ENCODE assay signal across 20 mouse cellular contexts in genomic region chr17:56427857-56428256, GRCm38 (mm10). TPM values are rescaled to one million over a fixed set of nuclear protein-coding genes. Genes with fewer than 3 reads are reported as not detected.
DNase-seq lines count a peak whose midpoint lies in the region; TF ChIP-seq lines count a peak whose summit lies in the region.
"Had no signal": no experiment of that assay in that cellular context is flagged by ENCODE, and none has a peak within 500 bp of the region (broad histone marks: within the 10 kb centered on the region; RNA-seq: fewer than 3 reads in every experiment).

No protein-coding gene starts in this region.

- no peak for TF ChIP-seq EP300 in ES-Bruce4 (IDR thresholded peaks at IDR 0.05; ENCODE audit: insufficient read depth, low read depth, low read length)

- H3K36me3 ChIP-seq in E14TG2a.4 (ENCODE audit: insufficient read depth, low read length) (peaks cover 24% of the 10 kb centered on the region), ES-Bruce4 (ENCODE audit: control insufficient read depth, insufficient read depth, low read length, poor library complexity, severe bottlenecking) (no peaks in the 10 kb centered on the region)
- peaks cover 77% of the 10 kb centered on the region for H3K36me3 ChIP-seq in limb, embryonic 10.5 days

- intact Hi-C loops in left cerebral cortex, postnatal 10 days (cut with DNase I) = loop anchor here (5.0 kb wide), 1 partner anchor 124 kb away; the partner anchor contains the start of gene Gm20219

- TF ChIP-seq CTCF in E14TG2a.4 (conservative IDR thresholded peaks at IDR 0.05; ENCODE audit: low read length) (no peak), ES-Bruce4 (IDR thresholded peaks at IDR 0.05; ENCODE audit: low read depth, low read length) (no peak)

- H3K27me3 ChIP-seq in E14TG2a.4 (ENCODE audit: insufficient read depth, low read length) = peaks cover 35% of the 10 kb centered on the region
- H3K27me3 ChIP-seq in ES-Bruce4 (ENCODE audit: control insufficient read depth, insufficient read depth, low read length, poor library complexity, severe bottlenecking) = no peaks in the 10 kb centered on the region
- H3K27me3 ChIP-seq in limb, embryonic 10.5 days (ENCODE audit: low read depth, poor library complexity, severe bottlenecking) = peaks cover 14% of the 10 kb centered on the region
- H3K27me3 ChIP-seq: embryonic facial prominence, embryonic 15.5 days; heart, embryonic 15.5 days; Patski had no signal

- H3K9me3 ChIP-seq in E14TG2a.4 (ENCODE audit: low read length) (no peaks in the 10 kb centered on the region), ES-Bruce4 (replicated peaks; ENCODE audit: control insufficient read depth, insufficient read depth, low read length, poor library complexity, severe bottlenecking) (no peaks in the 10 kb centered on the region)
- H3K9me3 ChIP-seq in limb, embryonic 10.5 days (replicated peaks) = no peaks in the 10 kb centered on the region
- H3K9me3 ChIP-seq: embryonic facial prominence, embryonic 15.5 days; forebrain, embryonic 10.5 days; heart, embryonic 15.5 days; hindbrain, embryonic 13.5 days had no signal

- peaks cover 48% of the 10 kb centered on the region for H3K4me1 ChIP-seq in E14TG2a.4 (replicated peaks; ENCODE audit: low read depth, low read length)
- peaks cover 3% of the 10 kb centered on the region for H3K4me1 ChIP-seq in ES-Bruce4 (ENCODE audit: control insufficient read depth, insufficient read depth, low read length)
- peaks cover 22% of the 10 kb centered on the region for H3K4me1 ChIP-seq in limb, embryonic 10.5 days

- H3K9ac ChIP-seq in ES-Bruce4 (ENCODE audit: low read depth, poor library complexity, severe bottlenecking) = peak overlapping the region; percentile 15; the same call in 1 of the 2 replicates
- H3K9ac ChIP-seq: embryonic facial prominence, embryonic 15.5 days; heart, embryonic 15.5 days had no signal

- no peak overlapping the region for H3K27ac ChIP-seq in ES-Bruce4 (ENCODE audit: insufficient read depth, low read length)
- H3K27ac ChIP-seq in limb, embryonic 10.5 days = no peak overlapping the region
- H3K27ac ChIP-seq: embryonic facial prominence, embryonic 15.5 days; forebrain, embryonic 10.5 days; heart, adult 2 months; heart, embryonic 15.5 days; hindbrain, embryonic 13.5 days; hindbrain, postnatal 0 days had no signal

- peak overlapping the region; percentile 79 for H3K4me3 ChIP-seq in E14TG2a.4 (replicated peaks; ENCODE audit: low read length)
- H3K4me3 ChIP-seq in ES-Bruce4 (ENCODE audit: low read depth, low read length) = peak overlapping the region; percentile 51
- 0 out of 2 replicates have a peak overlapping the region, but pooled peaks have one; percentile 6 for H3K4me3 ChIP-seq in limb, embryonic 10.5 days
- H3K4me3 ChIP-seq: embryonic facial prominence, embryonic 15.5 days; erythroblast, embryonic 14.5 days; forebrain, embryonic 10.5 days; heart, adult 2 months; heart, embryonic 15.5 days; hindbrain, embryonic 13.5 days had no signal

- TF ChIP-seq POLR2A in ES-Bruce4 (IDR thresholded peaks at IDR 0.05; ENCODE audit: insufficient read depth, low read length) = no peak

- DNase-seq in left cerebral cortex, adult 18-20 months (ENCODE audit: low spot score in 2 of 2) = peak; percentile 40 to 70
- no peak for DNase-seq in left cerebral cortex, postnatal 10 days (ENCODE audit: extremely low spot score in 1 of 2, low spot score in 2 of 2)
- DNase-seq in limb, embryonic 10.5 days (ENCODE audit: low spot score) = no peak
- no peak for DNase-seq in natural killer cell, adult 2 months (ENCODE audit: low spot score in 2 of 2)
- DNase-seq: adrenal gland, adult 8-10 months; adrenal gland, postnatal 36 days; cerebellum, adult 2 months; cerebellum, postnatal 14 days; gastrocnemius, postnatal 14 days; heart, adult 2 months; heart, postnatal 14 days had no signal

- 72% methylated on average over 28 of the region's 28 CpGs for WGBS in limb, embryonic 10.5 days

RNA-seq across cellular contexts. Expression of gene Ptprs, which starts 48.4 kb away (rescaled TPM):
- total RNA-seq in left cerebral cortex, adult 18-20 months (2021) = 100 to 1,000 TPM; 588 to 594 TPM
- total RNA-seq in left cerebral cortex, postnatal 10 days (2021) = 100 to 1,000 TPM; 667 to 674 TPM
- polyA plus RNA-seq in ES-Bruce4 (2011; ENCODE audit: insufficient read depth, insufficient read length, low read depth, missing spikeins) = 149 and 159 TPM in 2 replicates
- 69.5 and 83.2 TPM in 2 replicates for polyA plus RNA-seq in limb, embryonic 10.5 days (2016; fragmentation: Nextera tagmentation; extraction: Ambion mirVana)

Comparison
In these comparisons a context has a peak if more than half of its experiments do, and no peak if none do; other contexts are left out.
1. DNase-seq: peak in left cerebral cortex, adult 18-20 months (2 of 2); none in left cerebral cortex, postnatal 10 days (0 of 2), limb, embryonic 10.5 days (single experiment) and natural killer cell, adult 2 months (0 of 2).
2. H3K4me3 ChIP-seq: peak in every context shown above with its lines; median percentile 79 in E14TG2a.4; 51 in ES-Bruce4; 6 in limb, embryonic 10.5 days.